Mouse (Mus musculus) heart, embryonic 12.5 days (tissue): ENCODE measurements around the gene Enox2. TPM values are rescaled to one million over a fixed set of nuclear protein-coding genes. Genes with fewer than 3 reads are reported as not detected.

ENCODE experiments used
- ATAC-seq: fragments of 200-750 bp; cut with Nextera tagmentation; 2 replicates; pipeline ENCODE4 v1.8.0; 2017; ENCODE audit warnings: moderate TSS enrichment, moderate library complexity; ENCODE audit not compliant: insufficient number of reproducible peaks, low FRiP score
- H3K27ac ChIP-seq: fragments of 300-500 bp; sonication (generic); 2 replicates; pipeline ENCODE4 v1.5.1; 2016; ENCODE audit warnings: mild to moderate bottlenecking, moderate library complexity; ENCODE audit not compliant: poor library complexity, severe bottlenecking
- H3K27me3 ChIP-seq: fragments of 300-500 bp; sonication (generic); replicated peaks from 2 replicates; pipeline ENCODE4 v1.6.1; 2016; ENCODE audit warnings: mild to moderate bottlenecking, moderate library complexity
- H3K36me3 ChIP-seq: fragments of 300-500 bp; sonication (generic); 2 replicates; pipeline ENCODE4 v1.6.1; 2016; ENCODE audit warnings: mild to moderate bottlenecking, moderate library complexity
- H3K4me1 ChIP-seq: fragments of 300-500 bp; sonication (generic); replicated peaks from 2 replicates; pipeline ENCODE4 v1.6.1; 2016; ENCODE audit warnings: mild to moderate bottlenecking
- H3K4me2 ChIP-seq: fragments of 300-500 bp; sonication (generic); 2 replicates; pipeline ENCODE4 v1.6.1; 2016; ENCODE audit warnings: mild to moderate bottlenecking, moderate library complexity
- H3K4me3 ChIP-seq: fragments of 300-500 bp; sonication (generic); 2 replicates; pipeline ENCODE4 v1.5.1; 2016; ENCODE audit warnings: mild to moderate bottlenecking
- H3K9ac ChIP-seq: fragments of 300-500 bp; sonication (generic); 2 replicates; pipeline ENCODE4 v1.6.1; 2016; ENCODE audit warnings: mild to moderate bottlenecking, moderate library complexity
- H3K9me3 ChIP-seq: fragments of 300-500 bp; sonication (generic); replicated peaks from 2 replicates; pipeline ENCODE4 v1.6.1; 2016; ENCODE audit warnings: mild to moderate bottlenecking, moderate library complexity
- WGBS: fragments of 180-500 bp; shearing (Covaris S2); methylation state at CpG from one replicate; pipeline ENCODE4 v1.1.7; 2016; 5-methylcytosine and 5-hydroxymethylcytosine counted together
- polyA plus RNA-seq: library from polyadenylated mRNA; unstranded; fragments of >200 nt; fragmentation: Nextera tagmentation; extraction: Ambion mirVana; gene quantifications from 2 replicates; pipeline ENCODE4 v1.2.1, GENCODE M21; 2016

Gene Enox2
- polyA plus RNA-seq: 6.3 and 6.4 TPM in 2 replicates

- peak; percentile 100 for ATAC-seq
- peak within 1 kb of the TSS; percentile 78 for H3K27ac ChIP-seq
- H3K27me3 ChIP-seq: no peaks in the 10 kb centered on the region
- H3K9ac ChIP-seq: peak within 1 kb of the TSS; percentile 80
- H3K4me3 ChIP-seq: peak within 1 kb of the TSS; percentile 60
- no peaks in the 10 kb centered on the region for H3K9me3 ChIP-seq
- H3K4me1 ChIP-seq: no peaks in the 10 kb centered on the region
- peak within 1 kb of the TSS; percentile 68 for H3K4me2 ChIP-seq
- WGBS: 20% methylated on average over 25 of the region's 26 CpGs
- H3K36me3 ChIP-seq: no peaks in the 10 kb centered on the region
Measured at GRCm38 (mm10) chrX:49287700-49288563, at the start of gene Enox2. TSS of gene Enox2 (minus strand) at chrX:49288259.

DNA sequence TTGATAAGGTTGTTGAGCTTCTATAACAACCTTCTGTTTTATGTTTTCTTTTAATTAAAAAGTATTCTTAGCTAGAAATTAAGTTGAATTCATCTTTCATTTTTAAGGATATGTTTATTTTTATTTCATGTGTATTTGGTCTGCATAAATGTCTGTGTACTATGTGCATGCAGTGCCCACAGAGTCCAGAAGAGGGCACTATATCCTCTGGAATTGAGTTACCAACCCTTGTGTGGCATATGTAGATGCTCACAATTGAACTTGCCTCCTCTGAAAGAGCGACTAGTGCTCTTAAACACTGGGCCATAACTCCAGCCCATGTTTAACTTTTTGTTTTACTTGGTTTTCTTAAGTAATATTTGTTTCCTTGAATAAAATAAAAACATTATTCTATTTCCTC is 21.4 kb upstream of the Enox2 start:
- Histone ChIP-seq H3K9ac (no peak overlapping the region), H3K4me1 (no peaks in the 10 kb centered on the region), H3K27me3 (no peaks in the 10 kb centered on the region), H3K9me3 (no peaks in the 10 kb centered on the region), H3K27ac (no peak overlapping the region), H3K36me3 (no peaks in the 10 kb centered on the region), H3K4me2 (no peak overlapping the region), H3K4me3 (no peak overlapping the region)
- 23% methylated on average over 1 of the region's 1 CpGs for WGBS
- no peak for ATAC-seq

GRCm38 (mm10) chrX:49306659-49307058 is 18.6 kb upstream of the Enox2 start:
- no peak overlapping the region for H3K27ac ChIP-seq
- H3K4me2 ChIP-seq: no peak overlapping the region
- H3K4me1 ChIP-seq: no peaks in the 10 kb centered on the region
- no peak overlapping the region for H3K9ac ChIP-seq
- no peaks in the 10 kb centered on the region for H3K9me3 ChIP-seq
- WGBS: 14% methylated on average over 5 of the region's 5 CpGs
- H3K36me3 ChIP-seq: no peaks in the 10 kb centered on the region
- no peaks in the 10 kb centered on the region for H3K27me3 ChIP-seq
- ATAC-seq: no peak
- H3K4me3 ChIP-seq: no peak overlapping the region

DNA sequence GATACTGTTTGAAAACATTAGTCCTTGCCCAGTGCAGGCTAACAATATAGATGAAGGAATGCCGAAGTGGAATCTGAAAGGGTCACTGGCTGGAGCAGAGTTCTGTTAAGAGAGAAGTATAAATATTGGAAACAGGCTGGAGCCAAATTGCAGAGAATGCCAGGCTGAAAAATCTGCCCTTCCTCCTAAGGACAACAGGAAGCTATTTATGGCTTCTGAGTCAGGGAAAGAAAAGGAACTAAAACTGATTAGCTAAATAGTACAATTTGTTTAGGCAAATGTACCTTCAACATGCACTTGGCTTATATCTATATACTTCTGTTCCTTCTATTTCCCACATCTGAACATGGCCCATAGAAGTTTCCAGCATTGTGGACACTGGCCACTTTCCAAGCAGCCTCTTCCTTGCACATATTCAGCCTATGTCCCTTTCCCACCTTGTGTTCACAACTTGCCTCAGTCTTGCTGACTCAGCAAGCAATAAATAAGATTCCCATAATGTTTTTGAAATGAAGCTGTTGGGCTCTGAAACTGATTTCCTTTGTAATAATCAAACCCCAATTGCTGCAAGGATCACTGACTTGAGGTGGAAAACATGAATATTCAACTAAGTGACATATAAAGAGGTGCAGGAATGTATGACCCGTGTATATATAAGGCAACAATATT is 8.0 kb downstream of the Enox2 start:
- Histone ChIP-seq H3K27me3 (no peaks in the 10 kb centered on the region), H3K4me3 (no peak overlapping the region), H3K27ac (no peak overlapping the region), H3K9ac (no peak overlapping the region), H3K36me3 (no peaks in the 10 kb centered on the region), H3K4me1 (no peaks in the 10 kb centered on the region), H3K9me3 (no peaks in the 10 kb centered on the region), H3K4me2 (no peak overlapping the region)
- WGBS: 67% methylated on average over 2 of the region's 2 CpGs
- no peak for ATAC-seq

- no peak overlapping the region for H3K4me3 ChIP-seq
- no peak for ATAC-seq
- H3K36me3 ChIP-seq: no peaks in the 10 kb centered on the region
- no peak overlapping the region for H3K27ac ChIP-seq
- no peaks in the 10 kb centered on the region for H3K9me3 ChIP-seq
- H3K4me2 ChIP-seq: no peak overlapping the region
- H3K27me3 ChIP-seq: no peaks in the 10 kb centered on the region
- WGBS: 64% methylated on average over 12 of the region's 12 CpGs
- no peaks in the 10 kb centered on the region for H3K4me1 ChIP-seq
- no peak overlapping the region for H3K9ac ChIP-seq
Measured at GRCm38 (mm10) chrX:49273487-49274042, 14.5 kb downstream of the Enox2 start.

DNA sequence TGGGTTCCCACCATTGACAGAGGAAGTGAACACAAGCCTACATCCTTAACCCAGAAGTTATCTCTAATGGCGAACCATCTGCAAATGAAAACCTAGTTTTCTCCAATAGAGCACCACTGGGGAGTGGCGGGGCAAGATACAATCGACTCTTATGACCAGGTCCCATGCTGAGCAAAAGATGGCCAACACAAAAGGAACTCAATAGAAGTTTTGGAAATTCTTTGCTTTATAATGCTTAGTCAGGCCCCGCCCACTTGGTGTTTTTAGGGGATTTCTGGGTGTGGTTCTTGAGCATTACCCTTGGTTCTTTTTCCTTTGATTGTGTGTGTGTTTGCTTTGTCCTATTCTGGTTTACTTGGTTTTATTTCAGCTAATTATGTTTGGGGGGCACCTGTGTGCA is 37.2 kb downstream of the Enox2 start:
- Histone ChIP-seq H3K9me3 (no peaks in the 10 kb centered on the region), H3K27me3 (no peaks in the 10 kb centered on the region), H3K4me1 (no peaks in the 10 kb centered on the region), H3K27ac (no peak overlapping the region), H3K9ac (no peak overlapping the region), H3K4me2 (no peak overlapping the region), H3K4me3 (no peak overlapping the region), H3K36me3 (no peaks in the 10 kb centered on the region)
- 86% methylated on average over 4 of the region's 4 CpGs for WGBS
- no peak for ATAC-seq

DNA sequence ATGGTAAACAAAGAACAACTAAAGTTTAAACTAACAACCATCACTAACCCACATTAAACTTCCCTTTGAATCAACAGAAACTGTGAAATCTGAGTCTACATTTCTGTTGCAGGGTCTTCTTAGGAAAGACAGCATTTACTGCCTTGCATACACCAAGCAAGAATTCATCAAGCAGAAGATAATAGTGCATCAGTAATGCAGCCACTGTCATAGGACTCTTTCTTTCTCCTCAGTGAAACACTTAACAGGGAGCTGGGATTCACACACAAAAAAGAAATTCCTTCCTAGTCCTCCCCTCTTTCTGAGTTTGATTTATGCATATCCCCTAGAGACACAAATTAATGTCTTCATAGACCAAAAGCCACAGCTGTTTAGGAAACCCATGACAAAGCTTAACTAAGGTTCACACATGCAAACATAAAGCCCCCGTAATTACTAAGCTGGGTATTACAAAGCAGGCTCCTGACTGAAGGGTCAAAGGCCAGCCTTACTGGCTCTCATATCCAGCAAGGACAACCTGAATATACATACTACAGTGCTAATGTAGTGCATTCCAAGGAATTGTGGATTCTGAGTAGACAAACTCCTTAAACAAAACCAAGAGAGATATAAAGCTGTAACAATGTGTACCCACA is 62.1 kb downstream of the Enox2 start:
- no peak for ATAC-seq
- Histone ChIP-seq H3K36me3 (no peaks in the 10 kb centered on the region), H3K9ac (no peak overlapping the region), H3K4me3 (no peak overlapping the region), H3K27me3 (no peaks in the 10 kb centered on the region), H3K4me1 (no peaks in the 10 kb centered on the region), H3K27ac (no peak overlapping the region), H3K4me2 (no peak overlapping the region), H3K9me3 (no peaks in the 10 kb centered on the region)
- WGBS: 67% methylated on average over 1 of the region's 1 CpGs

DNA sequence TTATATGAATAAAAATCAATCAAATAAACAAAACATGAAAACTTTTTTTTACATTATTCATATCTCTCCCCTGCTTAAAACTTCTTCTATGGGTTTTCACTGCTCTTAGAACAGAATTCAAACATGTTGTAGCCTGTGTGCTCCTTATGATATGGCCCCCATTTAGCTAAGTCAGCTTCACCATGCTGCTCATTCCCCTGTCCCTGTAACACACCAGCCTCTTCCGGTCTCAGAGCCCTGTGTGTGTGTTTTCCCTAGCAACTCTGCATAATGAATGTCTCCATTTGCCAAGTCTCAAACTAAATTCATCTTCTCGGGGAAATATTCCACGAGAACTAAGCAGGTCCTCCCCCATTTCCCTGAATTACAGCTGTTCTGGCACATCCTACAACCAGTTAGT is 71.6 kb downstream of the Enox2 start:
- H3K36me3 ChIP-seq: no peaks in the 10 kb centered on the region
- H3K9ac ChIP-seq: no peak overlapping the region
- no peak overlapping the region for H3K4me2 ChIP-seq
- no peak overlapping the region for H3K4me3 ChIP-seq
- no peak overlapping the region for H3K27ac ChIP-seq
- WGBS: 78% methylated on average over 3 of the region's 3 CpGs
- H3K4me1 ChIP-seq: no peaks in the 10 kb centered on the region
- no peak for ATAC-seq
- H3K9me3 ChIP-seq: no peaks in the 10 kb centered on the region
- H3K27me3 ChIP-seq: no peaks in the 10 kb centered on the region

DNA sequence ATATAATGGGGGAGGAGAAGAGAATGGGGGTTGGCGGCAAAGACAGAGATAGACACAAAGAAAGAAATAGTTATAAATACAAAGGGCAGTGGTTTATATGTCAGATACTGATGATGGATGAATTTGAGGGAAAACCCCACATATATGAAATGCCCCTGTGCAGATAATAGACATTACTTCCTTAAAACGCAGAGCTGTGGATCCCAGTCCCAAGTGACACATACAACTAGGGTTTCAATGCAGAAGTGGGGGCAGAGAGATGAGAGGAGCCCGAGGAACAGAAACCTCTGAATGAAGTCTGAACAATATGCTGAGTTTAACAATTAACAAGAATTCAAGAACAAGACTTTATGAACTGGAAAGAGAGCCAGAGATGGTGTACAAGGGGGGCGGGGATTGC is 91.7 kb downstream of the Enox2 start:
- no peaks in the 10 kb centered on the region for H3K9me3 ChIP-seq
- no peak overlapping the region for H3K9ac ChIP-seq
- H3K4me2 ChIP-seq: no peak overlapping the region
- H3K36me3 ChIP-seq: no peaks in the 10 kb centered on the region
- WGBS: 82% methylated on average over 4 of the region's 4 CpGs
- no peak overlapping the region for H3K27ac ChIP-seq
- no peaks in the 10 kb centered on the region for H3K4me1 ChIP-seq
- H3K27me3 ChIP-seq: no peaks in the 10 kb centered on the region
- ATAC-seq: no peak
- H3K4me3 ChIP-seq: no peak overlapping the region

- Histone ChIP-seq H3K9me3 (no peaks in the 10 kb centered on the region), H3K36me3 (no peaks in the 10 kb centered on the region), H3K4me2 (no peak overlapping the region), H3K4me1 (no peaks in the 10 kb centered on the region), H3K9ac (no peak overlapping the region), H3K27me3 (no peaks in the 10 kb centered on the region), H3K27ac (no peak overlapping the region), H3K4me3 (no peak overlapping the region)
- WGBS: 79% methylated on average over 3 of the region's 3 CpGs
- no peak for ATAC-seq
Measured at GRCm38 (mm10) chrX:49181136-49181535, 106.9 kb downstream of the Enox2 start.

DNA sequence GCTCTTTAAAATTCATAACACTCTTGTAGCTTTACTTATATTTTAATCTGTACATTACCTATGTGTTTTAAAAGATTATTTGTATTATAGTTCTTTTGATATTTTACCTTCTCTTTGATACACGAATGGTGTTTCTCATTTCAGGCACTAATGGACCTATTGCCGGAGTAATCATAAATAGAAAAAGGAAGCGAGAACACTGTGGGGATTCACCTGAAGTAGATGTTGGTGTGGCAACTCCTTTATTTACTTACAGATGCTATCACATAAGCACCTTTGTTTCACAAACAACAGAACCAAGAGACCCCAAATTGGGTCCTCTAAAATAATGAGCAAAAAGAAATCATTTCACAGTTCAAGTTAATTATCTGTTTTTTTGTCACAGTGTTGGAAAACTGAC is 109.4 kb downstream of the Enox2 start:
- H3K27me3 ChIP-seq: no peaks in the 10 kb centered on the region
- no peaks in the 10 kb centered on the region for H3K9me3 ChIP-seq
- no peak for ATAC-seq
- WGBS: 84% methylated on average over 3 of the region's 3 CpGs
- H3K4me1 ChIP-seq: no peaks in the 10 kb centered on the region
- H3K4me2 ChIP-seq: no peak overlapping the region
- no peak overlapping the region for H3K9ac ChIP-seq
- H3K4me3 ChIP-seq: no peak overlapping the region
- H3K27ac ChIP-seq: no peak overlapping the region
- H3K36me3 ChIP-seq: no peaks in the 10 kb centered on the region
